Mouse (Mus musculus) brain, embryonic 14.5 days (tissue): ENCODE data around the gene Slc5a11.

Experiments
- CTCF ChIP-seq: fragments of 200-500 bp; IDR thresholded peaks from 2 replicates; pipeline ENCODE4 v1.5.1; 2012; ENCODE audit warnings: inconsistent platforms, mild to moderate bottlenecking, moderate library complexity, borderline replicate concordance; ENCODE audit not compliant: insufficient read depth, insufficient read length; ENCODE audit errors: extremely low read depth
- POLR2A ChIP-seq: fragments of 200-500 bp; IDR thresholded peaks from 2 replicates; pipeline ENCODE4 v1.6.1; 2012; ENCODE audit warnings: mild to moderate bottlenecking, inconsistent platforms, borderline replicate concordance; ENCODE audit not compliant: poor library complexity, insufficient read depth, insufficient read length, severe bottlenecking; ENCODE audit errors: extremely low read depth

DNA sequence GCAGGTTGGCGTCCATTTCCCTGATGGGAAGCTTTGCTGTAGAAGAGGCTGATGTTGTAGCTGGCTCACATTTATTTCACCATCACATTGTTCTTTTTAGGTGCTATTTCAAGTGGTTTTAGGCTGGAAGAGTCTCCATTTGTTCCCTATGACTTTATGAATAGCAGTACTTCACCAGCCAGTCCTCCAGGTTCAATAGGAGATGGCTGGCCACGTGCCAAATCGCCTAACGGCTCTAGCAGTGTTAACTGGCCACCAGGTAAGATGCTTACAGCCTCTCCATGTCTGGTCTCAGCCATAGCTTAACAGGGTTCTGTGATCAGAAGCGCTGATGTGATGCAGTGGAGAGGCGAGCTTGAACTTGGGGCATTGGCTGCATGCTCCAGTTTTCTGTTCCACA lies 28.1 kb upstream of the Slc5a11 start:
- TF ChIP-seq CTCF (no peak), POLR2A (no peak)
